Mouse (Mus musculus) ovary, postnatal 10 days (tissue): ENCODE data around the gene Dgkb.

Source experiments
- DNase-seq: peaks from one replicate; pipeline ENCODE4 v3.0.0; 2022; ENCODE audit warnings: low spot score

The Dgkb gene

GRCm38 (mm10) chr12:38371597-38371996 is 554.1 kb downstream of the Dgkb start:
- DNase-seq, result no peak

DNA sequence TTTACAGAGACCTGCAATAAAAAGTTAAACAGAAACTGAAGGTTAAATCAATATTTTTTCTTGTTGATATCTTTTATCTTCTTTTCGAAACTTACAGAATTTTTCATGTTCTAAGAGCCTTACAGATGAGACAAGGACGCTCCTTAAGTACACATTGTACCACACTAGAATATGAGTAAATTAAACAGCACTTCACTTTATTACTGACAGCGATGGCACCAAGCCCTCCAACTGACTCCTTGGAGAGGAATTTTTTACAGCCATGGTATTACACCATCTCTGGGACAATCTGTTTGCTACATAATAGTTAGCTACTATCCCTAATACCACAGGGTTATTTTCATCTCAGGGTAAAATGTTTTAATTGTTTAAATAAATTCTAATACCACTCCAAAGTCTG is 556.6 kb downstream of the Dgkb start:
- no peak for DNase-seq

DNA sequence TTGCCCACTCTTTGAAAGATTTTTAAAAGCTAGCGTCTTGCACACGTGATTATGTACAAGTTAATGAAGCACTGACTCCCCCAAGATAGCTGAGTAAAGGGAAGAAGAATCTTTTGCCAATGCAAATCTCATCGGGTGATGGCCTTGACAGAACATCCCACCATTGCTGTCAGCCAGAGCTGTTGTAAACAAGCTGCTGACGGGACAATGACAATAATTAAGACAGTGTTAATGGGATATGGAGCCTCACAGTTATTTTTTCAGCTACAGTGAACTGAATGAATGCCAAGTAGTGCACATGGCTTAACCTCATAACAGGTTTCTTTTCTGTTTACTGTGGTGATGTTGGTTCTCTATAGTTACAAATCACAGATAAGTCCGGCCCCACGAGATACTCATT is 568.4 kb downstream of the Dgkb start:
- no peak for DNase-seq

- no peak for DNase-seq
Observed at GRCm38 (mm10) chr12:38386991-38387390, 569.5 kb downstream of the Dgkb start.

DNA sequence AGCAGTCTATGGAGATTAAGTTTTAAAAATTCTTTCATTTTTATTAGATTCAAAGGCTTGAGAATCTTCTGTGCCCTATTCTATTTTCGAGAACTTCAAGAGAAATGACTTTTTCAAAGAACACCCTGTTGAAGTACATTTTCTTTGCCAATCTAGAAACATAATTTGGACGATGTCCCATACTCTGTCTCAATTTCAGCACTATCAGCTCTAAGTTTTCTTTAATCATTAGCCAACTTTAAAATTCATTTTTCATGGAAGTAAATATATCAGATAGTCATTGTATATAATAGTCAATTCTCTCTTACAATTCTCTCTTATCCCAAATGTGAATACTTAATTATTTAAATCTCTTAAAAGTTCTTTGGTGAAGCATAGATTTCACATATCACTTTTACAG is 570.1 kb downstream of the Dgkb start:
- no peak for DNase-seq

- DNase-seq, result no peak
Observed at GRCm38 (mm10) chr12:38388243-38388642, 570.7 kb downstream of the Dgkb start.

DNA sequence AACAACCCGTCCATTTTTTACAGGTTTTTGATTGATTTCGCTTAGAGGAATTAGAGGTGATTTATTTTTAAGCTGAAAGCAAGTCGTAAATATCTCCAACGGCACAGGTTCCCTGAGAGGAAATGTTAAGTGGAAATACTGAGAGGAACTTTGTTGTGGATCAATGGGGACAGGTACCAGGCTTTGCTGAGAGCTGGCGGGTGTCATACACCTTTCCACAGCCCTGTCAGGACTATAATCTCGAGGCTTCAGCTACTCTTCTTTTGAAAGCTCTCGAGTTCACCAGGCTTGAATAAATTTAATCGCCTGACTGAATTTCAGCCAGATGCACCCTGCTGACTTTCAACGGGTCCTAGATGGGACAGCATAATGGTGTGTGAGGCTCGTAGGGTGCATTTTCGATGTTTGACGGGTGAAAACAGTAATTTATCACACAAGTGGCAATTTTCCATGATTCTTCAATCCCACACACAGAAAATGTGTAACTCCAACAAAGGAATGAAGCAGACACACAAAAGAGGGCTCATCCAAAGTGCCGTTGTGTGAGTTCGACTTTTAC is 580.3 kb downstream of the Dgkb start:
- no peak for DNase-seq

- DNase-seq, result no peak
Observed at GRCm38 (mm10) chr12:38400089-38400488, 582.6 kb downstream of the Dgkb start.

DNA sequence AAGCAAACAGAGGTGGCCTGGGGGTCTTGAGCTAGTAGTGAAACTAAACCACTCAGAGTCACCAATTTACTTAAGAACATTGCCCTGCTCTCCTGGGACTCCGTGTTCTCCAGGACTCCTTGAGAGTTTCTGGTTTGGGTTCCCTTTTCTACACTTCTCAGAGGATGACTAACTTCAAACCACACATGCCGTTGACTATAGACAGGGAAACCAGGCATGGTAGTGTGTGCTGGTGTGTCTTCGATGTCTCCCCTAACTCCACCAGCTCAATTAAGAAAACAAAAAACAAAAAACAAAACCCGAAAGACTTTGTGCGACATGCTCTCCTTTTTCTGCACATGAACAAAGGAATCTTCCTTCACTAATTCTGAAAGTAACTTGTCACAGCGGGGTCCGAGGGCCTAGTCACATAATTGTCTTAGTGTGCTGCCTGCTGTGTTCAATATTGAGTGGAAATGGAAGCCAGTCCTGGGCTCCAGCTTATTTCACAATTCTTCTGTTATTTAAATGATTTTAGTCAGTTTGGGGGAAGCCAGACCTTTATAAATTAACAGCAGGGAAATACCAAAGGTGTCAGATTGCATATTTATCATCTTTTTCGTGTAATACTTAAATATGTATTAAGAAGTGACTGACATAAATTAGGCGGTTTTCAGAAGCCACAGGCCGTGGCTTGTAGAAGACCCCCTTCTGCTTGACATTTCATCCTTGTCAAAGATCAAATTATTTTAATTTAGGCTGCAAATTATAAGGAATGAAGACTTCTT is 618.0 kb downstream of the Dgkb start:
- no peak for DNase-seq

DNA sequence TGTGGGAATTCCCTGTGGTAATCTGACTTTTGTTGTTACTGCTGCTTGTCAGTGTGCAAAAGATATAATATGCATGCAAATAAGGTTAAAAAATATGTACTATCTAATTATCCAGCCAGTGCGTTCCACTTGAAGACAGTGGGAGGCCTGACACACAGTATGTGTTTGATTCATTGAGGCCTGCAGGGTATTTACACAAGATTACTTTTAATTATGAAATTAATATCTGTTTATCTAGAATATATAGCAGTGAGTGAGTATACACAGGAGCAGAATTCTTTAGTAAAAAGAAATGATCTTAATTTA is 618.6 kb downstream of the Dgkb start:
- DNase-seq, result no peak

DNA sequence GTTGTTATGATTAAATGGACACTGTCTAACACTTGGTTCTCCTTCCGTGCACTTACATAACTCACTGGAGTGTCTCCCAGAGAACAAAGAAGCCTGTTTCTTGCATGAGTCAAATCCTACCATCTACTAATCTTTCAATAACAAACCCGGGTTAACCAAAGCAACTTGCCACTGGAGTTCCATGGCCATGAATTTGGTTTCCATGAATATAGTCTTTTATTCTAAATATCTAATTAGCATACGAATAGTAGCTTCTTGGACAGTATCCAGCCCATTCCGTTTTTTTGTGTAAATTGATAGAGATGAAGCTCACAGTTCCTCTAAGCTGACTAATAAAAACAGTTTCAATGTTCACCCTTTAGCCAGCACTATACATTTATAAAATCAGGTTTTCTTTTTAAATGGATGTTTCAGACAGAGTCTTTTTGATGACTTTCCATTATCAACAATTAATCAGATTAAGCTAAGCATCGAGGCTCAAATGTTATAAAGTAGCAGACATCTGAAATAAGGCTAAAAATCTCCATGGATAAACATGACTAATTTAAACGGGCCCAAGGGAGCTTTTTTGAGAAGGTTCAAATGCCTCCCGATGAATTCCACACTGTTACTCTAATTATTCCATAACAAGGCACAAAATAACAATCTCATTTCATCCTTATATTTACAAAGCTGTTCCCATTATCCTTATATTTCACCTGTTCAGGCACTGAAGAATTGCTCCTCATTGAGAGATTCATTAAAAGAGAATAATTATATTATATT is 633.0 kb downstream of the Dgkb start:
- no peak for DNase-seq

GRCm38 (mm10) chr12:38451677-38452076 is 634.2 kb downstream of the Dgkb start:
- no peak for DNase-seq

GRCm38 (mm10) chr12:38468191-38468590 is 650.7 kb downstream of the Dgkb start:
- DNase-seq, result no peak

GRCm38 (mm10) chr12:38468605-38469004 is 651.1 kb downstream of the Dgkb start:
- no peak for DNase-seq

- DNase-seq, result no peak
Observed at GRCm38 (mm10) chr12:38497229-38497628, 679.7 kb downstream of the Dgkb start.

GRCm38 (mm10) chr12:38500931-38501330 is 683.4 kb downstream of the Dgkb start:
- no peak for DNase-seq

DNA sequence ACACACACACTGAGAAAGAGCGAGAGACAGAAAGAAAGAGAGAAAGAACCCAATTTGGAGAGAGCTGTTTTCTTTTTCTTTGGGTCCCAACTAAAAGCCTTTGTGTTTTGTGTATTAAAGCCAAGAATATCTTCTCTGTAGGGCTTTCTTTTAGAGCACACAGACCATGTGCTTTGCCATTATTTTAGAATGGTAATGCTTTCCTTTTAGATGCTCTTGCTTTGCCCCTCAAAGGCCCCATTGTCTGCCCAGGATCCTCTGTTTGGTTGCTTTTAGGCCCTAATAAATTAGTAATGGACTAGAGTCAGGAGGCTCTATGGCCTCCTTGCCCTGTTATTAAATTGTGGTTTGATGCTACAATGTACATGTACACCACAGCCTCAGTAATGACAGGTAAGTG is 690.7 kb downstream of the Dgkb start:
- no peak for DNase-seq

DNA sequence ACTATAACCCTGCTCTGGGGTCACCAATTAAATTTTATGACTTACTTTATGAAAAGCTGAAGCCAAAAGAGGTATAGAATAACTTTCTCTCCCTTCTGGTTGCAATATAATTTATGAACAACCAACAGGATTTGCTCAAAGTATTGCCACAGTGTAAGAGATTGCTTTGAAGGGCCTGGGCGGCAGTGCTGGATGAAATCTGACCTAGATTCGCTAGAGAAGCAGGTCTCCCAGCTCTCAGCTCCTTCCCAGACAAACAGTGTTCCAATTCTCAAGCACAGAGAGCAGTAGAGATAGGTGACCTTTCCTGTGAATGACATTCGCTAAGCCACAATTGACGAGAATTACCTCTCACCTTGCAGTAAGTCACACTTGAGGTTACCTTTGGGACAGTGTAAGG is 727.9 kb downstream of the Dgkb start:
- DNase-seq, result no peak

- no peak for DNase-seq
Observed at GRCm38 (mm10) chr12:38577141-38577540, 759.6 kb downstream of the Dgkb start.

DNA sequence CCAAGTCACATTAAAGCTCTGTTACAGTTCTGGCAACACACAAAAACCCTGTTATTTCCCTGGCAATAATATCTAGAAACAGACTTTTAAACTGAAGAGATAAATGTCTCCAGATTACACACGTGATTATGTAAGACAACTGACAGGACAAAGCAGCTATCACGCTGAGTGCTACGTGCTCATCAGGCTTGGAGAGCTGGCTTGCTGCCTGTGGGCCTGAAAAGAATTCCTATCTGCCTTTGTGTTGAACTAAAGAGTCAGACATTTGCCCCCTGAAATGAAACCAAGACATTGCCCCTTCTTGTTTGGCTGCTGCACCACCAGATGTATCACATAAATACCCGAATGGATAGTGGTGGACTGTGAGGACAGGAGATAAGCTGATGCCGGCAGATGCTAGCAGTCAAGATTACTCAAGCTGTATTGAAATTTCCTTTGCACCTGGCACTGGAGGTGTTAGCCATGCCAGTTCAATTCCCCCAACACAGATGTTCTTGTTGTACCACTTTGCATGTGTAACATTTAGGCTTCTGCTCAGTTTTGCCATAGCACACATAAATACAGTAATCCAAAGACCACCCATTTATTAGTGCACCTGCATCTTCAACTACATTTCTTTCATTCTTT is 761.8 kb downstream of the Dgkb start:
- no peak for DNase-seq

- no peak for DNase-seq
Observed at GRCm38 (mm10) chr12:38586368-38586865, 768.9 kb downstream of the Dgkb start.

- no peak for DNase-seq
Observed at GRCm38 (mm10) chr12:38589951-38590350, 772.4 kb downstream of the Dgkb start.

- DNase-seq, result no peak
Observed at GRCm38 (mm10) chr12:38593653-38594052, 776.1 kb downstream of the Dgkb start.
